Mouse (Mus musculus) kidney, postnatal 10 days (tissue): Measurements from ENCODE around the gene Ccdc88c.

Experiments
- DNase-seq: peaks from one replicate; pipeline ENCODE4 v3.0.0; 2021; ENCODE audit warnings: mixed read lengths

The Ccdc88c gene

DNA sequence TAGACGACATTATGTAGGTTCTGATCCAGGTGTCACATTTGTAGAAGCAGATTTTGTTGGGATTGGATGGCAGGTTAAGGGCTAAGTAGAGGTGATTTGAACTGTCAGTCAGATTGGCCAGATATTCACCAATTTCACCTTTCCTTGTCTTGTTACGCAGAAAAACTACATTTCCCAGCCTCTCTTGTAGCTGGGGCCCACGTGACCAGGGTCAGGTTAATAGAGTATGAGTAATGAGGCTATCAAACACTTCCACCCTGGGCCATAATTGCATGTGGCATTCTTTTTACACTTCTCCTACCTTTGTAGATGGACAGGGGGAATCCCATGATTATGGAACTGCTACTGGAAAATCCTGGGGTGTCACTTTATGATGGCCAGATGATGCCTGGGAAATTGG, 155.2 kb downstream of the Ccdc88c start:
- DNase-seq, result no peak

DNA sequence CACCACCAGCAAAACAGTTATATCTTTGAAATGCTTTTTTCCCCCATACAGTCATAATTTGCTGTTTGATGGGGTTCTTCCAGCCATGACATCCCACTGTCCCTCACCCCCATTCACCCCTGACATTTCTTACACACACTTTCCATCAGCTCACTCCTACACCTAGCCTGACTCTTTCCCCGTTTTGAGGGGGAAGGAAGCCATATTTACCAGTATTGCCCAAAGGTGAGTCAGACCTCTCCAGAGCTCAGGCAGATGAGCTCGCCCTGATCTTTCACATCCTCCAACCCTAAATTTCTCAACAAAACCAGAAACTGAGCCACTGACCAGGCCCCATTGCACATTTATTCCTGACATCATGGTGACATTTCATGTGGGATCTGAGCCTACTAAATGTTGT, 157.0 kb downstream of the Ccdc88c start:
- DNase-seq, result no peak

DNA sequence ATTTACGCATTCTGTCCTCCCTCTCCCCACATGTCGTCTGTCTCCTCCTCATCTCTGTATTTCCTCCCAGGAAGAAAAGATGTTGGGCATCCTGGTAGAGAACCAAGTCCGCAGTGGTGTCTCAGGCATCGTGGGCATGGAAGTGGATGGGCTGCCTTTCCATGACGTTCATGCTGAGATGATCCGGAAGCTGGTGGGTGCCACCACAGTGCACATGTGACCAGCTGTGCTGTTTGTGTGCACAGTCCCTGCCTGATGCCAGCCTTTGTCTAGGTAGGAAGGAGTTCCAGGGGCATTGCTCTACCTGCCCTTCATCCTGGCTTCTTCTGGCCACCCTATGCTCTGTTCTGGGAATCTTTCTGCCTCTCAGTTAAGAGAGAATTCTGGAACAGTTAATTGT, 157.6 kb downstream of the Ccdc88c start:
- no peak for DNase-seq

DNA sequence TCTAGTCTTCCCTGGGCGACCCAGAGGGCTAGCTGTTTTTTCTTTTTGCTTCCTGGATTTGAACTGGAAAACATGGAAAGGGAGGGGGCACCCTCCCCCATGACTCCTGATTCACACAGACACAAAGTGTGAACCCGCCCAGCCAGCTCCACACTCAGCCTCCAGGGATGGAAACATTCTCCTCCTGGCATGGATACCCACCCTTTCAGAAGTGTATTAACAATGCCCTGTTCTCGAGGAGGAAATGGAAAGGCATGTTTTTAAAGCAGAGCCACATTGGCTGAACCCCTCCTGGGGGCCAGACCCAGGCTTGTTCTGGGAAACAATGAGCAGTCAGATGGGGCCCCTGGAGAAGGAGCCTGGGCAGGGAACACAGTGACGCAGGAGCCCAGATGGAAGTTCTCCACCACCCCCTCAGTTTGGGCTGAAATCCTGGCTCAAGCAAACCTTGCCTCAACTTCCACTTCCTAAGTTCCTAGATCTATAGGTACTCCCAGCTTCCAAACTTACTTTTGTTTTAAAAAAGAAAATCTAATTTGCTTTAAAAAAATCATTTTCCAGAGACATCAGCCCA, 160.7 kb downstream of the Ccdc88c start:
- no peak for DNase-seq

DNA sequence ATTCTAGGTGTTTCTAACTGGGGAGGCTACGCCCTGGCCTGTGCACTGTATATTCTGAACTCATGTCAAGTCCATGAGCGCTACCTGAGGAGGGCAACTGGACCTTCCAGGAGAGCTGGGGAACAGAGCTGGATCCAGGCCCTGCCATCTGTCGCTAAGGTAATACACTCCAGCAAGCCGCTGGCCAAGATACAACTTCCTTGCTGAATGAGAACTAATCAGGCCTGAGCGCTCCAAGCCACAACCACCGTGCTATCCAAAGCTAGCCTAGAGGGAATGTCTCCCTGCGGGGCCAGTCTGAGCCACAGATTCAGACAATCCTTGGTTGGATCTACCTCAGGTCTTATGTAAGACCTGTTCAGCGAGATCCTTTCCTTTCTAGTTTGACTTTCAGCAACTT, 161.8 kb downstream of the Ccdc88c start:
- DNase-seq, result no peak

DNA sequence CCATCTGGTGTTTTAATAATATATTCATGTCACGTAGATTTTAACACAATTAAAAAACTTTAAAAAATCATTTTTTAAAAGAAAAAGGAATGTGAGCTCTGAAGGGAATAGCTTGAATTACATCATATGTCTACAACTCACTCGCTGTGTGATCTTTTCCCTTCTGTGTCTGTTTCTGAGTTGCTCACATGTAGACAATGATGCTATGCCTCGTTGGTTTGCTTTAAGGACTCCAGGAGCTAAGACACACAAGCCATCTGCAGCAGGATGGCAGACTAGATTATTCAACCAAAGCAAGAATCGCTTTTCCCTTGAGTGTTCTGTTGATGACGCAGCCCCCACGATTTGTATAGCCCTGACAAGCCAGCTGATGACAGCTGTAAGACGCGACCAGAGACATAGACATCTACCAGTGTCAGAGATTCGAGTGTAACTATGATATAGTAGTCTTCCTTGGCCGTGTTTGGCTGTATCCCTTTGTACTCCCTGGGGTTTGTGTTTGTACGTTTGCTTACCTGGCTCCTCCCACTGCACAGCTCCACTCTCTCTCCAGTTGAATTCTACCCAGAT, 163.3 kb downstream of the Ccdc88c start:
- DNase-seq, result no peak

DNA sequence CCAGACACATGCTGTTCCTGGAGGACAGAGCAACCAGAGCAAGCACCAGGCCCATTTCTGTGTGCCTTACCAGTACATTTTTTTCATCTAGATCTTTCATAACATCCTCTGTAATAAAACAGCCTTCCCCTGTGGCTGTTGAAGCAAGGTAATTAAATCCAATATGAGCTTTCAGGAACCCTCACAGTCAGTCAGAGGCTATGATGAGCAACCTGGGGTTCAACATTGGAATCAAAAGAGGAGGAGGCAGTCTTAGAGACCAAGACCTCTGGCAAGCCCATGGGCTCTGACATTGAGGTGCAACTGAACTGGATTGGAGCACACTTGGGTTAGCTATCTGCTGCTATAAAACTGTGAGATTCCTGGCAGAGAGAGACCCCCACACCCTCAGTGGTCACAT, 163.8 kb downstream of the Ccdc88c start:
- DNase-seq, result no peak

DNA sequence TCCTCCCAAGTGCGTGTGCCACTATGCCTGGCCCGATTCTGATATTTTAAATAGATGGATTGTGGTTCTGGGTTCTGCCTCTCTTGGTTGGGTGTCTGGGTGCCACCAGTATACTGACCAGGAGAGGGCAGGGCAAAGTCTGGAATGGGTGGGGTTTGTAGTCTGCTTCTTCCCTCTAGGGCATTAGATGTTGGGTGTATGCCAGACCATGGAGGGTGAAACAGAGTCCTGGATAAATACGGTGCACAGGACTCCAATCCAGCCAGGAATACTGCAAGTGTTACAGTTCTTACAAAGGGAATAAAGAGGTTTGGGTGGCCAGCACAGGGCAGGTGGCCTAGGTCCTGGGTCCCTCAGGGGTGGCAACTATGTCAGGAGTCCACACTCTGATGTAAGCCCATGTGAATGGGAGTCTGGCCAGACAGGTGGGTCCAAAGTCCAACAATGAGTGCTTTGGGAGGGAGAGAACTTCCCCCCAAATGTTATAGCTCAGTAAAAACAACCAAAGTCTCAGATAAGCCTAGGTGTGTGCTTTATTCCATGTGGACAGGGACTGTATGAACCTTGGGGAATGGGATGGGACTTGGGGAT, 165.9 kb downstream of the Ccdc88c start:
- DNase-seq, result peak; percentile 47

DNA sequence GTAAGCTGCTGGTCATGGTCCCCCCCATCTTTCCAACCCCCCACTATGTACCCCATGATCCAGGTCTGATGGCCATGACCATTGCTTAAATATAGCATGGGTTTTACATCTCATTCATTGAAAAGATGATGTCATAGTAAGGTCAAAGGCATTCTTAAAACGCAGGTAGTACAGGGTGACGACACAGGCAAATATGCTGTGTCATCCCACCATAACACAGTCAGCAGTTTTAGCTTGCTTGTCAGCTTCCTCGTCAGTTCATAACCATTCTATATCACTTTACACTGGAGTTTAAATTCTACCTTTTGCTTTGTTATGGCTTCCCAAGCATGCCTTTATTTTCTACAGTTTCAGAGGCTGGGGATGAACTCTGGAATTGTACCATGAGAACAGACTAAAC, 166.6 kb downstream of the Ccdc88c start:
- no peak for DNase-seq
